Mouse (Mus musculus) forebrain, embryonic 14.5 days (tissue): Measurements from ENCODE around the gene Nr4a1. TPM values are rescaled to one million over a fixed set of nuclear protein-coding genes. Genes with fewer than 3 reads are reported as not detected.

Experiments used
- ATAC-seq: fragments of 200-750 bp; cut with Nextera tagmentation; 2 replicates; pipeline ENCODE4 v1.8.0; 2017; ENCODE audit warnings: mild to moderate bottlenecking, moderate library complexity
- DNase-seq: peaks from one replicate; pipeline ENCODE4 v3.0.0-alpha.2; 2015; ENCODE audit warnings: low spot score
- H3K27ac ChIP-seq: fragments of 300-500 bp; sonication (generic); 2 replicates; pipeline ENCODE4 v1.5.1; 2014; ENCODE audit warnings: low read depth, mild to moderate bottlenecking, control low read depth, low read length, moderate library complexity
- H3K27me3 ChIP-seq: fragments of 300-500 bp; sonication (generic); replicated peaks from 2 replicates; pipeline ENCODE4 v1.6.1; 2014; ENCODE audit warnings: low read length, control low read depth, mixed read lengths; ENCODE audit not compliant: control insufficient read depth, insufficient read depth
- H3K36me3 ChIP-seq: fragments of 300-500 bp; sonication (generic); 2 replicates; pipeline ENCODE4 v1.6.1; 2014; ENCODE audit warnings: low read length, control low read depth; ENCODE audit not compliant: control insufficient read depth, insufficient read depth
- H3K4me1 ChIP-seq: fragments of 300-500 bp; sonication (generic); 2 replicates; pipeline ENCODE4 v1.6.1; 2014; ENCODE audit warnings: antibody characterized with exemption, low read length, control low read depth; ENCODE audit not compliant: control insufficient read depth, insufficient read depth
- H3K4me2 ChIP-seq: fragments of 300-500 bp; sonication (generic); 2 replicates; pipeline ENCODE4 v1.6.1; 2014; ENCODE audit warnings: mild to moderate bottlenecking, control low read depth, low read length
- H3K4me3 ChIP-seq: fragments of 300-500 bp; sonication (generic); 2 replicates; pipeline ENCODE4 v1.5.1; 2014; ENCODE audit warnings: low read depth, low read length, control low read depth
- H3K9ac ChIP-seq: fragments of 300-500 bp; sonication (generic); 2 replicates; pipeline ENCODE4 v1.6.1; 2014; ENCODE audit warnings: mild to moderate bottlenecking, low read length, control low read depth, moderate library complexity
- H3K9me3 ChIP-seq: fragments of 300-500 bp; sonication (generic); replicated peaks from 2 replicates; pipeline ENCODE4 v1.6.1; 2016; ENCODE audit warnings: low read length, control low read depth, mixed read lengths; ENCODE audit not compliant: control insufficient read depth
- WGBS: fragments of 180-500 bp; shearing (Covaris S2); extraction: QIAGEN DNeasy Blood & Tissue Kit; methylation state at CpG from one replicate; pipeline ENCODE4 v1.1.7; 2014; 5-methylcytosine and 5-hydroxymethylcytosine counted together
- polyA plus RNA-seq: library from polyadenylated mRNA; unstranded; fragments of >200 nt; fragmentation: Nextera tagmentation; extraction: Ambion mirVana; gene quantifications from 2 replicates; pipeline ENCODE4 v1.2.1, GENCODE M21; 2014

Gene Nr4a1
- polyA plus RNA-seq, 1 experiment from 2014 or later, result 2.1 TPM

DNA sequence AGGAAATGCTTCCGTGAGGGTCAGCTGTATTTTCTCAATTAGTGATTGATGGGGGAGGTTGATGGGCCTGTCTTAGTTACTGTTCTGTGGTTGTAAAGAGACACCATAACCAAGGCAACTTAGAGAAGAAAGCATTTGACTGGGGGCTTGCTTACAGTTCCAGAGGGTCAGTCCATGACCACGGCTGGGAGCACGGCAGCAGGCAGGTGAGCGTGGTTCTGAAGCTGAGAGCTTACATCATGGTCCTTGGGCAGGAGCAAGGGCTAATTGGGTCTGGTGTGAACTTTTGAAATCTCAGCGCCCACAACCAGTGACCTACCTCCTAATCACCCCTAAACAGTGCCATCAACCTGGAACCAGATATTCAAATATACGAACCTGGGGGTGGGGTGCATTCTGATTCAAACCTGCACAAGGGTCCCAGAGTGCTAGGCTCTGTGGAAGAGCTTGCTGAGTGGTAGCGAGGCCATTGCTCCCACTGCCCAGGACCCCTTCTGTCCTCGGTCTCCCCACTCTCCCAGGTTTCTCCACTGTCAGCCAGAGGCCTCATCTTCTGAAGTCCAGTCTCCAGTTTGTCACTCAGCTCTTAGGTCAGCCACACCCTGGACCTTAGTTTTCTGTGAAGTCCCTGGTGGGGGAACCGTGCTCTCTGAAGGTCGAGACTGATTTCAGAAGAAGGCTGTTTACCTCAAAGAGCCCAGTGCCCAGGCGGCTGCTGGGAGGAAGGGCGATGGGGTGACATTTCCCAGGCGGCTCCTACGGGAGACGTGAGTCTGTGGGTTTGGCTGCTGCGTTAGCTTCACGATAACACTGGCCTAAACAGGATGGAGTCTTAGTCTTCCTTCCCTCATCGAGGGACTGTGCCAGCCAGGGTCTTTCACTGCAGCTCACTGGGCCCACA lies 63.1 kb downstream of the Nr4a1 start:
- no peak overlapping the region for H3K9ac ChIP-seq
- H3K27me3 ChIP-seq, result no peaks in the 10 kb centered on the region
- no peak overlapping the region for H3K27ac ChIP-seq
- no peaks in the 10 kb centered on the region for H3K9me3 ChIP-seq
- ATAC-seq (no peak), DNase-seq (no peak)
- H3K36me3 ChIP-seq, result no peaks in the 10 kb centered on the region
- WGBS, result 84% methylated on average over 18 of the region's 18 CpGs
- H3K4me3 ChIP-seq, result no peak overlapping the region
- H3K4me2 ChIP-seq, result no peak overlapping the region
- peaks cover 6% of the 10 kb centered on the region; the same call in 1 of the 2 replicates for H3K4me1 ChIP-seq

DNA sequence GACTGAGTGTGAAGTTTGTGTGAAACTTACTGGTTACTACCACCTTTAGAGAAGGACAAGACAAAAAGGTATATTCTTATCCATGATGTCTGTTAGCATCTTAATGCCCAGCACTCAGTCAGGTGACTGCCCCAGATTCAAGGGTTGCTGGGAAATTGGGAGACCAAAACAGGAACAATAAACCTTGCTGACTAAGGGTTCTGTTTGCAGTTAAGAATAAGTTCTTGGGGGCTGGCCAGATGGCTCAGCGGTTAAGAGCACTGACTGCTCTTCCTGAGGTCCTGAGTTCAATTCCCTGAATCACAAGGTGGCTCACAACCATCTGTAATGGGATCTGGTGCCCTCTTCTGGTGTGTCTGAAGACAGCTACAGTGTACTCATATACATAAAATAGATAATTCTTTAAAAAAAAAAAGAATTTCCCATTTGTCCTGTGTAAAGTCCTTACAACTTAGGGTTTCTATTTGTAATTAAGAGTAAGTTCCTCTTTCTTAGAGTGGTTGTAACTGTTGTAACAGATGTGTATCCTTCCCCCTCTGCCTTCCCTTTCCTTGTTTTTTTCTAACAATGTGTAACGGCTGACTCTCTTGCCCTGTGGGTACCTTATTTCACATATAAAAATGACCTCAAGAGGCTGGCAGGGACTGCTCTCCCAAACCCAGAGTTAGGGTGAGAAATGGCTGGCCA lies 63.9 kb downstream of the Nr4a1 start:
- 78% methylated on average over 2 of the region's 2 CpGs for WGBS

DNA sequence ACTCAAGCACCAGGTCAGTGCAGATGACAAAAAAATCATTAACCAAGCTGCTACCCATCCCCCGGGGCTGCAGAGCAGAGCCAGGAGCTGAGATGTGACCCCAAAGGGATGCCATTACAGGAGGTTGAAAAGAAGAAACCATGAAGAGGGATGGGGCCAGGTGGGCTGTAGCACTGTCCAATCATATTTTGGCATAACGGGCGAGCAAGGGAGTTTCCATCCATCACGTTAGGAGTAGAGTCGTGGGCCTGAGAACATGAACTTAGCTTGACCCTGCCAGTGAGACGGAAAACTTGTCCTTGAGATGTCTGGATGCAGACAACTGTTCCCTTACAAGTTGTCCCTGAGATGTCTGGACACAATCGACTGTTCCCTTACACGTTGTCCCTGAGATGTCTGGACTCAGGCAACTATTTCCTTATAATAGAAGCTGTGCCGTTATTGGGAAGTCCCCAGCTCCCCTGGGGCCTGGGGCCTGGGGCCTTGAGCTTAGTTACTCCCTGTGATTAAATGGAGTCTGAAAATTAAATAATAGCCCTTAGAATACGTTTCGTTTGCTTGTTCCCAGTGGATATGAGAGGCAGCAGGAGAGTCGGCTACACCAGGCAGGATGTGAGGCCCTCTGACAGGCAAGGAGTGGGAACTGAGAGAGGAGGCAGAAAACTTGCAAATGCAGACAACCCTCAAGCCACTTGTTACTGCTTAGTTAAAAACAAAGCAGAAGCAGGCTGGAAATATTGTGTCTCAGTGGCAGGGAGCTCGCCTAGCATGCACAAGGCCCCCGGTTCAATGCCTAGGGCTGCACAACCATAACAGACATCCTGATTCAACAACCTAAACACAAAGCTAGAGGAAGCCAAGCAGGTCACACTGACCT lies 65.1 kb downstream of the Nr4a1 start:
- Histone ChIP-seq H3K27me3 (no peaks in the 10 kb centered on the region), H3K9ac (no peak overlapping the region), H3K4me1 (peaks cover 6% of the 10 kb centered on the region; the same call in 1 of the 2 replicates), H3K4me3 (no peak overlapping the region), H3K27ac (no peak overlapping the region), H3K36me3 (no peaks in the 10 kb centered on the region), H3K9me3 (no peaks in the 10 kb centered on the region), H3K4me2 (no peak overlapping the region)
- DNase-seq (no peak), ATAC-seq (no peak)
- whole genome bisulfite sequencing, result 64% methylated on average over 14 of the region's 14 CpGs

More for the DNA sequence above, 63.9 kb downstream of the Nr4a1 start:
- H3K4me2 ChIP-seq, result no peak overlapping the region
- no peaks in the 10 kb centered on the region for H3K9me3 ChIP-seq
- no peak overlapping the region for H3K9ac ChIP-seq
- no peak for DNase-seq
- H3K4me3 ChIP-seq, result no peak overlapping the region
- H3K27me3 ChIP-seq, result no peaks in the 10 kb centered on the region
- no peak overlapping the region for H3K27ac ChIP-seq
- no peaks in the 10 kb centered on the region for H3K36me3 ChIP-seq
- H3K4me1 ChIP-seq, result peaks cover 6% of the 10 kb centered on the region; the same call in 1 of the 2 replicates
- no peak for ATAC-seq

DNA sequence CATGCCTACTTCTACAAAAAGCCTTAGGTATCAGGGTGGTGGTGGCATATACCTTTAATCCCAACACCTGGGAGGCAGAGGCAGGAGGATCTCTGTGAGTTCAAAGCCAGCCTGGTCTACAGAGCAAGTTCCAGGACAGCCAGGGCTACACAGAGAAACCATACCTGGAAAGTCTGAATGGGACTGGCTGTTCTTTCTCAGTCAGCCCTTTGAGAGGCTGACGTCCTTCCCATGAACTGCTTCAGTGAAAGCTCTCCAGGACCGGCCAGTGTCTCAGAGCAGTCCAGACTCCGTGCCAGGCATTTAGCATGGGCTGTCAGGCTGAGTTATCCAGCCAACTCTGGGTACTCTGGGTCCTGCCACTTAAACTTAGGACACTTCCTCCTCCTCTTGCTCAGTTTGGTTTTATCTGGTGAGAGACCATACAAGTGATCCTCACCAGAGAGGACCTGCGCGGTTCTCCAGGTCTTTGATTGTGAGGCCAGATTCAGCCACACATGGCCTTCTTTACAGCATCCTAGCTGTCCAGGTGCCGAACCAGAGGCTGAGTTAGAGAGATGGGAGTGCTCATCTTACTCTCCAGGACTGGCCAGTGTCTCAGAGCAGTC lies 66.0 kb downstream of the Nr4a1 start:
- Histone ChIP-seq H3K27me3 (no peaks in the 10 kb centered on the region), H3K4me2 (no peak overlapping the region), H3K9ac (no peak overlapping the region), H3K27ac (no peak overlapping the region), H3K4me1 (peaks cover 6% of the 10 kb centered on the region; the same call in 1 of the 2 replicates), H3K9me3 (no peaks in the 10 kb centered on the region), H3K36me3 (no peaks in the 10 kb centered on the region), H3K4me3 (no peak overlapping the region)
- DNase-seq (no peak), ATAC-seq (no peak)
- 86% methylated on average over 6 of the region's 6 CpGs for WGBS

DNA sequence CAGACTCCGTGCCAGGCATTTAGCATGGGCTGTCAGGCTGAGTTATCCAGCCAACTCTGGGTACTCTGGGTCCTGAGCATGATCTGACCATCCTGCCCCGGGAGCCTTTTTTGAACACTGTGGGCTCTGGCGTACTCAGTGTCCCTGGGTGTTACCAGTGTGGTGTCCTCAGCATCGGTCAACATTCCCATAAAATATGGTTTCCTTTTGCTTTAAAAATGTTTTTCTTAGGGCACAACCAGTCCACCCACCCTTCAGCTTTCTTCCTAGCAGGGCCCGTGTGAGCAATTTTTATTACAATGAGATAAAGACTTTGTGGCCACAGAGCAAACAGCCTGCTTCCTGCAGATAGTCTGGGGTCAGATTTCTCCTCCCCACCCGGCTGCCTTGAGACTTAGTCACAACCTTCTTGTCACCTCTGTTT lies 66.6 kb downstream of the Nr4a1 start:
- Histone ChIP-seq H3K27ac (no peak overlapping the region), H3K4me2 (no peak overlapping the region), H3K4me3 (no peak overlapping the region), H3K27me3 (no peaks in the 10 kb centered on the region), H3K9ac (no peak overlapping the region), H3K36me3 (no peaks in the 10 kb centered on the region), H3K4me1 (peaks cover 6% of the 10 kb centered on the region; the same call in 1 of the 2 replicates), H3K9me3 (no peaks in the 10 kb centered on the region)
- 75% methylated on average over 6 of the region's 6 CpGs for WGBS
- ATAC-seq, result no peak
- DNase-seq, result no peak

DNA sequence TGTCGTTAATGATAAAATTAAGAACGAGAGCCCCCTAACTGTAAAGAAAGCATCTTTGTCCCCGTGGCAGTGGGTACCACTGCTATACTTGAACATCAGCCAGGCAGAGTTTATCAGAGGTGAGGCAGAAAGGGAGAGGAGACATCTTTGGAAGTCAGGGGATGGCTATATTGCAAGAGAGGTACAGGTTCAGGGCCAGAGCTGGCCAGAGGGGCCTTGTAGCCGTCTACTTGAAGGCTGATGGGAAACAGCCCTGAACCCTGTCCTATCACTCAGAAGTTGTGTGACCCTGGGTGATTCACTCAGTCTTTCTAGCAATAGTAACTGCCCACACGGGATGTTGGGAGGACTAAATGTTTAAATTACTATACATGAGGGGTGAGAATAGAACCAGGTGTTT lies 67.1 kb downstream of the Nr4a1 start:
- no peak for ATAC-seq
- Histone ChIP-seq H3K4me2 (no peak overlapping the region), H3K9me3 (no peaks in the 10 kb centered on the region), H3K36me3 (no peaks in the 10 kb centered on the region), H3K4me1 (peaks cover 6% of the 10 kb centered on the region; the same call in 1 of the 2 replicates), H3K9ac (no peak overlapping the region), H3K27ac (no peak overlapping the region), H3K27me3 (no peaks in the 10 kb centered on the region), H3K4me3 (no peak overlapping the region)
- WGBS, result 67% methylated on average over 5 of the region's 5 CpGs
- DNase-seq, result no peak

DNA sequence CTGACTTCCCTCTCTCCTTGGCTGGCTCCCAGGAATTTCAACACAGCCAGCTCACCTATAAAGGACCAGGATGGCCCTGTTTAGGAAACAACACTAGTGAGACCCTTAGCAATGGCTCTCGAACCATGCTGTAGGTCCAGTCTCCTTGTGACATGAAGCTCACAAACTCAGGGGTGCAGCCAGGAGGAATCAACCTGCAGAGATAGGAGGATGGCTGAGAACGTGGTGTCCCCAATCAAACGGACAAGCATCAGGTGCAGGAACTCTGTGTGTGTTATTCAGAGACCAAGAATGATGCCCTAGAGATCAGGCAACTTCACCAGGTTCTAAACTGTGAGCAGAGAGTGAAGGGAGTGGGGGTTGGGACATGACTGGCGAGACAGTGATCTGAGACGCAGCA lies 68.0 kb downstream of the Nr4a1 start:
- ATAC-seq, result no peak
- WGBS, result 84% methylated on average over 5 of the region's 5 CpGs
- Histone ChIP-seq H3K9ac (no peak overlapping the region), H3K27ac (no peak overlapping the region), H3K4me2 (no peak overlapping the region), H3K36me3 (no peaks in the 10 kb centered on the region), H3K27me3 (no peaks in the 10 kb centered on the region), H3K4me1 (no peaks in the 10 kb centered on the region), H3K4me3 (no peak overlapping the region), H3K9me3 (no peaks in the 10 kb centered on the region)
- no peak for DNase-seq

DNA sequence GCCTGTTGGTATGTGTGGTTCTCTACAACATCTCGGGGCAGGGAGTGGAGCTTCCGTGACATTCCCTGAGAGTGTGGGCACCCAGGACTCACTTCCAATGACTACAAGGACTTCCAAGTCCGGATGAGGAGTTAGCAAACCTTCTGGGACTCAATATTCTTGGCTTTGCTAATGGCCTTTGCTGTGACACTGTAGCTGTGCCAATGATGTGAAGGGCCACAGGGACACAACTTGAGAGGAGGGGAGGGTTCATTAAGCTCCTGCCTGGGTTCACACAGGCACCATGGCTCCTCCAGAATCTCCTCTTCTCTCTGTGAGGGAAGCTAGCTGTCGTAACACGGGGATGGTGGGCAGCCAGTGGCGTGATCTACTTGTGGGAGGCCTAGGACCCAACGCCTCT lies 68.6 kb downstream of the Nr4a1 start:
- Histone ChIP-seq H3K4me3 (no peak overlapping the region), H3K4me2 (no peak overlapping the region), H3K27ac (no peak overlapping the region), H3K36me3 (no peaks in the 10 kb centered on the region), H3K4me1 (no peaks in the 10 kb centered on the region), H3K9me3 (no peaks in the 10 kb centered on the region), H3K27me3 (no peaks in the 10 kb centered on the region), H3K9ac (no peak overlapping the region)
- WGBS, result 95% methylated on average over 7 of the region's 7 CpGs
- no peak for ATAC-seq
- no peak for DNase-seq
